Mouse (Mus musculus): ENCODE data around the gene Kcnj8. TPM values are rescaled to one million over a fixed set of nuclear protein-coding genes. Genes with fewer than 3 reads are reported as not detected.

Kcnj8 gene
- polyA plus RNA-seq, 2 experiments: 9.7 to 11.3 TPM

DNA sequence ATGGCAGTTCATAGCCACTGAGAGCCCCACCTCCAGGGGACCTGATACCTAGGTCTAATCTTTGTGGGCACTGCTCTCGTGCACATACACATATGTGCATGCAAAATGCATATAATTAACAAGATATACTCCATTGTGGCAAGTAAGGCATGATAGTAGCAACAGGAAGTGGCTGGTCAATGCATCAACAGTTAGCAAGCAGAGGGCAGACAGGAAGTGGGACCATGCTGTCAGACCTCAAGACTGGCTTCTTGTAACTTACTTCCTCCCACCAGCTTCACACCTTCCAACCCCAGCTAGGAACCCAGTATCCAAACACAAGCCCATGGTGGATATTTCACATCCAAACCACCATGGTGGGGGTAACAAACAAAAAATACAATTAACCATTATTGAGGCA lies 10.3 kb downstream of the Kcnj8 start:
- 76% methylated on average over 1 of the region's 1 CpGs for WGBS
- no peak for TF ChIP-seq POLR2A (IDR thresholded peaks at IDR 0.05; ENCODE audit: borderline replicate concordance, extremely low read depth, insufficient read depth, insufficient read length)

DNA sequence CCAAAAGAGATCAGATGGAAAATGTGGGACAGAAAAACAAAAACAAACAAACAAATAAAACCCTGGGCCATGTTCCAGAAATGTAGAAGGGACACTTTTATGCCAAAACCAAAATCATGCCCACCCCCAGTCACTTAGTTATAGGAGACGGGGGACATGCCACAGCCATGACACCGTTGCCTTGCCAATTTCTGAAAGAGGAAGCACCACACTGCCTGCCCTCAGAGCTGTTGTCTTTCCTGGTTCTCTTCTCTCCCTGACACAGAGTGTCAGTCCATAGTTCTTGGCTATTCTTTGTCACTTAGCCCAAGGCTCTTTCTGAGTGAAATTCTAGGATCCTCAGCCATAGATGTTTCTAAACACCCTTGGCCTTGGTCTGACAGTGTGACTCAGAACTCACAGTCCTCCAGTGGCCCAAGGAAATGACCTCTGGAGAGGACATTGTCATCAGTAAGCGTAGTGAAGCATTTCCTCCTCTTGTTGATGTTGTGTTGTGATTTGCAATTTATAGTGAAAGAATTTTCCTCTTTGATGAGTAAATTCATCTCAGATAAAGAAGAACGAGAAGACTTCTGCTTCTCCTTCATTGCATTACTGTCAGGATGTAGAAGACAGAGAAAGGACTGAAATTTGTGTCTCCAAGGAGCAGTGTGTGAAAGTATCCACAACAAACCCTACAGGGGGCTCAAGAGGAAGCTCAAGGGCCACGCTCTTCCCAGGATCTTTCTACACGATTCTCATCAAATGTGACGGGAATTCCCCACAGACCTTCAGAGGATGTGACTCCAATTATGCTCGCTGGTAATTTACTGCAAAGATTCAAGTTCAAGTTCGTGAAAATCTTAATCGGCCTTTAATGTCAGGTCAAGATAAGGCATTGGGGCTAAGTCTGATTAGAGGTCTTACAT lies 12.4 kb downstream of the Kcnj8 start:
- H3K4me2 ChIP-seq (replicated peaks; ENCODE audit: low read depth, low read length, severe bottlenecking): no peak overlapping the region
- H3K4me1 ChIP-seq (ENCODE audit: control insufficient read depth, insufficient read depth, low read length): no peaks in the 10 kb centered on the region
- DNase-seq (ENCODE audit: low spot score): no peak
- WGBS: 80% methylated on average over 10 of the region's 10 CpGs
- no peaks in the 10 kb centered on the region for H3K36me3 ChIP-seq (ENCODE audit: control insufficient read depth, insufficient read depth, low read length)
- H3K9ac ChIP-seq (ENCODE audit: low read depth, low read length, severe bottlenecking): no peak overlapping the region
- H3K27ac ChIP-seq (replicated peaks; ENCODE audit: low read depth, low read length): no peak overlapping the region
- H3K4me3 ChIP-seq (replicated peaks; ENCODE audit: low read length): no peak overlapping the region
- H3K9me3 ChIP-seq (ENCODE audit: control insufficient read depth, low read length): no peaks in the 10 kb centered on the region
- TF ChIP-seq POLR2A (IDR thresholded peaks at IDR 0.05; ENCODE audit: borderline replicate concordance, extremely low read depth, insufficient read depth, insufficient read length): no peak
- ATAC-seq (ENCODE audit: low FRiP score, low read depth): no peak
- H3K27me3 ChIP-seq (ENCODE audit: control insufficient read depth, insufficient read depth, low read length): no peaks in the 10 kb centered on the region

More for the DNA sequence above, 10.3 kb downstream of the Kcnj8 start:
- H3K4me3 ChIP-seq (replicated peaks; ENCODE audit: low read length): no peak overlapping the region
- H3K9ac ChIP-seq (ENCODE audit: low read depth, low read length, severe bottlenecking): no peak overlapping the region
- H3K4me1 ChIP-seq (ENCODE audit: control insufficient read depth, insufficient read depth, low read length): no peaks in the 10 kb centered on the region
- DNase-seq (ENCODE audit: low spot score) (no peak), ATAC-seq (ENCODE audit: low FRiP score, low read depth) (no peak)
- H3K27me3 ChIP-seq (ENCODE audit: control insufficient read depth, insufficient read depth, low read length): no peaks in the 10 kb centered on the region
- no peaks in the 10 kb centered on the region for H3K36me3 ChIP-seq (ENCODE audit: control insufficient read depth, insufficient read depth, low read length)
- H3K4me2 ChIP-seq (replicated peaks; ENCODE audit: low read depth, low read length, severe bottlenecking): no peak overlapping the region
- no peak overlapping the region for H3K27ac ChIP-seq (replicated peaks; ENCODE audit: low read depth, low read length)
- no peaks in the 10 kb centered on the region for H3K9me3 ChIP-seq (ENCODE audit: control insufficient read depth, low read length)

DNA sequence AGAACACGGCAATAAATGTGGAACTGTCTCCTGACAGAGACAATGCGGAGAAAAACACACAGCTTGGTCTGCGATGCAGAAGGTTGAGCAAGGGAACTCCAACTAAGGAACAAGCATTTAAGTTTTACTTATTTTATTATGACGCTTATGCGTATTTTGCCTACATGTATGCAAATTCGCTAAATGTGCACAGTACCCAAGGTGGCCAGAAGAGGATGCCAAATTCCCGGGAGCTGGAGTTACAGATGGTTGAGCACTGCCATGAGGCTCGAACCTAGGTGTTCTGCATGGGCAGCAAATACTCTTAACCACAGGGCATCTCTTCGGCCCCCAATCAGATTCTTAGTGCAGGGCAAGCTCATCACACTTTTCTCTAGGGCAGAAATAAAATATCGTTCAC lies 13.3 kb downstream of the Kcnj8 start:
- no peaks in the 10 kb centered on the region for H3K36me3 ChIP-seq (ENCODE audit: control insufficient read depth, insufficient read depth, low read length)
- H3K9me3 ChIP-seq (ENCODE audit: control insufficient read depth, low read length): no peaks in the 10 kb centered on the region
- H3K27ac ChIP-seq (replicated peaks; ENCODE audit: low read depth, low read length): no peak overlapping the region
- ATAC-seq (ENCODE audit: low FRiP score, low read depth) (no peak), DNase-seq (ENCODE audit: low spot score) (no peak)
- H3K4me1 ChIP-seq (ENCODE audit: control insufficient read depth, insufficient read depth, low read length): no peaks in the 10 kb centered on the region
- no peak overlapping the region for H3K9ac ChIP-seq (ENCODE audit: low read depth, low read length, severe bottlenecking)
- no peak overlapping the region for H3K4me3 ChIP-seq (replicated peaks; ENCODE audit: low read length)
- no peaks in the 10 kb centered on the region for H3K27me3 ChIP-seq (ENCODE audit: control insufficient read depth, insufficient read depth, low read length)
- no peak overlapping the region for H3K4me2 ChIP-seq (replicated peaks; ENCODE audit: low read depth, low read length, severe bottlenecking)
- no peak for TF ChIP-seq POLR2A (IDR thresholded peaks at IDR 0.05; ENCODE audit: borderline replicate concordance, extremely low read depth, insufficient read depth, insufficient read length)
- 82% methylated on average over 10 of the region's 10 CpGs for WGBS

DNA sequence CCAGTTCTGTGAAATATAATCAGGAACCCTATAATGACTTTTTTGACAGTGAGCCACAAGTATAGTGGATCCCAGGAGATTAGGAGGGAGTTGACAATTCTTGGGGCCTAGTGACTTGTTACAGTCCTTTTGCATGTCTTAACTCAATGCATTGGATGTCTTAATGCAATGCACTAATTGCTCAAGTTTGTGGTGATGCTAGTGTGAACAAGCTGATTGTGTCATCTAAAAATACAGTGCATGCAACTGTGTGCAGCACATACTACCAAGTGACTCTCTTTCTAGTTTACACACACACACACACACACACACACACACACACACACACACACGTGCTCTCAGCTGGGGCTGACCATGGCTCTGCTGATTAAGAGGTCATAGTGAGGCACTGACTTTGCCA lies 15.4 kb downstream of the Kcnj8 start:
- no peaks in the 10 kb centered on the region for H3K4me1 ChIP-seq (ENCODE audit: control insufficient read depth, insufficient read depth, low read length)
- WGBS: 47% methylated on average over 1 of the region's 1 CpGs
- DNase-seq (ENCODE audit: low spot score) (no peak), ATAC-seq (ENCODE audit: low FRiP score, low read depth) (no peak)
- H3K9ac ChIP-seq (ENCODE audit: low read depth, low read length, severe bottlenecking): no peak overlapping the region
- no peak overlapping the region for H3K27ac ChIP-seq (replicated peaks; ENCODE audit: low read depth, low read length)
- no peak overlapping the region for H3K4me2 ChIP-seq (replicated peaks; ENCODE audit: low read depth, low read length, severe bottlenecking)
- TF ChIP-seq POLR2A (IDR thresholded peaks at IDR 0.05; ENCODE audit: borderline replicate concordance, extremely low read depth, insufficient read depth, insufficient read length): no peak
- no peaks in the 10 kb centered on the region for H3K36me3 ChIP-seq (ENCODE audit: control insufficient read depth, insufficient read depth, low read length)
- no peaks in the 10 kb centered on the region for H3K9me3 ChIP-seq (ENCODE audit: control insufficient read depth, low read length)
- no peaks in the 10 kb centered on the region for H3K27me3 ChIP-seq (ENCODE audit: control insufficient read depth, insufficient read depth, low read length)
- H3K4me3 ChIP-seq (replicated peaks; ENCODE audit: low read length): no peak overlapping the region

DNA sequence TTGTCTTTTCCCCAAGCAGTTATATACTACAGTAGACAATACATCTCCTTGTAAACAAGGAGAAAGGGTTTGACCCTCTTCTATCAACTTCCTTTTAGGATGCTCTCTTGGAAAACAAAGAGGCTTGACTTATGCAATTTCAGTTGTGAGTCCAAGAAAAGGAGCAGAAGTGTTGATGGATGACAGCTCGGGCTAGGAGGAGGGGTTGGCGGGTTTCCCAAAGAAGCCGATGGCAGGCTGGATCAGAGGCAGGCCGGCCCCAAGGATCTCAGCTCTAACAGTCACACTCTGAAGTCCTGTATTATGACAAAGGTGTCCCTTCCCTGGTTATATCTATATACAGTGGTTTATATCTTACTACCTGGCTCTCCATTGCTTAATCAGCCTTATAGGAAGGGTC lies 19.9 kb downstream of the Kcnj8 start:
- DNase-seq (ENCODE audit: low spot score) (no peak), ATAC-seq (ENCODE audit: low FRiP score, low read depth) (no peak)
- no peak overlapping the region for H3K4me3 ChIP-seq (replicated peaks; ENCODE audit: low read length)
- TF ChIP-seq POLR2A (IDR thresholded peaks at IDR 0.05; ENCODE audit: borderline replicate concordance, extremely low read depth, insufficient read depth, insufficient read length): no peak
- H3K27ac ChIP-seq (replicated peaks; ENCODE audit: low read depth, low read length): no peak overlapping the region
- no peak overlapping the region for H3K9ac ChIP-seq (ENCODE audit: low read depth, low read length, severe bottlenecking)
- 84% methylated on average over 4 of the region's 4 CpGs for WGBS
- H3K4me1 ChIP-seq (ENCODE audit: control insufficient read depth, insufficient read depth, low read length): no peaks in the 10 kb centered on the region
- no peaks in the 10 kb centered on the region for H3K9me3 ChIP-seq (ENCODE audit: control insufficient read depth, low read length)
- no peaks in the 10 kb centered on the region for H3K36me3 ChIP-seq (ENCODE audit: control insufficient read depth, insufficient read depth, low read length)
- no peak overlapping the region for H3K4me2 ChIP-seq (replicated peaks; ENCODE audit: low read depth, low read length, severe bottlenecking)
- H3K27me3 ChIP-seq (ENCODE audit: control insufficient read depth, insufficient read depth, low read length): no peaks in the 10 kb centered on the region

Measured in limb, embryonic 14.5 days (tissue).